Mouse (Mus musculus) c-Kit-negative CD71-positive TER-119-positive erythroid progenitor cells, embryonic 14.5 days (primary cell): Measurements from ENCODE around the gene Fam213b.

Source experiments
- DNase-seq: peaks from one replicate; pipeline ENCODE4 v3.0.0-alpha.2; 2013; ENCODE audit warnings: low read depth, low spot score

Gene Fam213b

GRCm38 (mm10) chr4:154898506-154899446 is at the start of gene Fam213b:
TSS of gene Fam213b (minus strand) at chr4:154899135.
- DNase-seq, result no peak

GRCm38 (mm10) chr4:154948066-154948939 is 49.4 kb upstream of the Fam213b start:
- no peak for DNase-seq

- DNase-seq, result no peak
Observed at GRCm38 (mm10) chr4:154946319-154946718, 47.4 kb upstream of the Fam213b start.

- DNase-seq, result peak; percentile 89
Observed at GRCm38 (mm10) chr4:154944121-154944590, 45.2 kb upstream of the Fam213b start.

GRCm38 (mm10) chr4:154943323-154944039 is 44.5 kb upstream of the Fam213b start:
- no peak for DNase-seq

GRCm38 (mm10) chr4:154942632-154943322 is 43.8 kb upstream of the Fam213b start:
- DNase-seq, result no peak

- no peak for DNase-seq
Observed at GRCm38 (mm10) chr4:154941831-154942230, 42.9 kb upstream of the Fam213b start.

- DNase-seq, result no peak
Observed at GRCm38 (mm10) chr4:154940156-154940555, 41.2 kb upstream of the Fam213b start.

GRCm38 (mm10) chr4:154937746-154938145 is 38.8 kb upstream of the Fam213b start:
- DNase-seq, result no peak

GRCm38 (mm10) chr4:154936542-154937255 is 37.8 kb upstream of the Fam213b start:
- no peak for DNase-seq

GRCm38 (mm10) chr4:154935788-154936187 is 36.9 kb upstream of the Fam213b start:
- no peak for DNase-seq

GRCm38 (mm10) chr4:154934800-154935199 is 35.9 kb upstream of the Fam213b start:
- no peak for DNase-seq

- DNase-seq, result no peak
Observed at GRCm38 (mm10) chr4:154933306-154933907, 34.5 kb upstream of the Fam213b start.

GRCm38 (mm10) chr4:154929088-154929660 is 30.2 kb upstream of the Fam213b start:
- DNase-seq, result peak; percentile 69

GRCm38 (mm10) chr4:154928395-154929087 is 29.6 kb upstream of the Fam213b start, which contains the start of gene Tnfrsf14:
TSS of gene Tnfrsf14 (minus strand) at chr4:154928563.
- peak; percentile 75 for DNase-seq

GRCm38 (mm10) chr4:154927899-154928337 is 29.0 kb upstream of the Fam213b start:
- DNase-seq, result no peak

- DNase-seq, result no peak
Observed at GRCm38 (mm10) chr4:154926969-154927898, 28.3 kb upstream of the Fam213b start.
